Mouse (Mus musculus) gastrocnemius, postnatal 25 days (tissue): ENCODE data around the gene Gm49337. TPM values are rescaled to one million over a fixed set of nuclear protein-coding genes. Genes with fewer than 3 reads are reported as not detected.

Experiments
- DNase-seq: peaks from one replicate; pipeline ENCODE4 v3.0.0; 2022
- total RNA-seq, 2 experiments: library from RNA; stranded (reverse); gene quantifications; 1 replicate in 1 of 2; 2 replicates in 1 of 2; pipeline ENCODE4 v1.2.3; 2021

Gene Gm49337
- total RNA-seq, 2 experiments from 2014 or later: 0.29 to 0.82 TPM

DNA sequence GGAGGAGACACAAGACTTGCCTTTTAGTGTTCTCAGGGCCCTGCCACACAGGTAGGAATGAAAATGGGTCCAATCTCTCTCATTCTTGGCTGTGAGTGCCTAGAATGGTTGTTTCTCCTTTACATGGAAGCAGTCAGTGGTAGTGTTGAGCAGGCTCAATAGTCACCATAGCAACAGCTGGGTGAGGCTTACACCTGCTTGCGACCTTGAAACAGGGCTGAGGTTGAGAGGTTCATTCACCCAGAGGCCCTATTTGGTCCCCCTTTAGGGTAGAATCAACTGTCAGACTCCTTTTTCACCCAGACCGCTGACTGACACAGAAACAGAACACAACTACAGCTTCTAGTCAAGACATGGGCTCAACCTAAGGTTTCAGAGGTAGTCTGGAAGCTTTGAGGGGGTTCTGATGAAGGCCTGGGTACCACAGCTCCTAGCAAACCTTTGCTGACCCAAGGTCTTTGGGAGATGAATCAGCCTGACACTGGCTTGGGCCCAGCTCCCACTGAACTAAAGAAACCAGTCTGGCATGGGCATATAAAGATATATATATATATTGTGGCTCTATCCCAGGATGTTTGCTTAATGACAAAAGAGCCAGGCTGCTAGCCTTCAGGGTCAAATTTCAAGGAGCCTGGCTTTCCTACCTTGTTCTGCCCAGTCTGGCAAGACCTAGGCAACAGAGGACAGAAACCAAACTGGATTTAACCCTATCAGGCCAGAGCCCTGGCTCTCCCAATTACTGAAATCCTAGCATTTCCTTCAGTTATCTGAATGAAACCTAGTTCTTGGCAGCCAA, 8.2 kb upstream of the Gm49337 start:
- DNase-seq: no peak

GRCm38 (mm10) chr4:116165708-116166407, 7.3 kb upstream of the Gm49337 start:
- DNase-seq: no peak

- DNase-seq: no peak
These were observed 5.8 kb upstream of the Gm49337 start, which contains the start of gene Tspan1 for GRCm38 (mm10) chr4:116167404-116167803. TSS of gene Tspan1 (minus strand) at chr4:116167601.

DNA sequence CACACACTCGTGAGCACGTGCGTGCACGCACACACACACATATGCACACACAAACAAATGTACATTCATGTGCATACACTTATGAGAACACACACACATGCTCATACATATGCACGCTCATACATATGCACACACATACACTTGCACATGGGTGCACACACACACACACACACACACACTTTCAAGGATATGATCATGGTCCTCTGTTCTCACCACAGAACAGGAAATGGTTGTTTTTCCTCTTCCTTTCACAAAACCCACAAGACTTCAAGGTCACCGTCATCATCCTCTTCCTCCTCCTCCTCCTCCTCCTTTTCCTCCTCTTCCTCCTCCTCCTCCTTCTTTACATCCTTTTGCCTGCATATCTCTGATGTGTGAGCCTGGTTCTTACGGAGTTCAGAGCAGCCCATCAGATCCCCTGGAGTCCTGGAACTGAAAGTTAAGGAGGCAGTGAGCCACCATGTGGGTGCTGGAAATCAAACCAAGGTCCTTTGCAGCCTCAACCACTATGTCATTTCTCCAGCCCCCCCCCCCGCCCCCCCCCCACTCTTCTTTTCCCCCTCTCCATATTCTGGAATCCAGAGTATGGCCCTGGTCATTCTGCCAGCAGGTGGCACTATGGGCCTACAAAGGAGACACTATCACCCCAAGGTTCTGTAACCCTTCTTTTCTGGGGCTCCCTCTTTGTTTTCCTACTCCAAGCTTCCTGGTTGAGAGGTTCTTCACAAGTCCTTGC, 4.4 kb upstream of the Gm49337 start:
- DNase-seq: peak; percentile 40

DNA sequence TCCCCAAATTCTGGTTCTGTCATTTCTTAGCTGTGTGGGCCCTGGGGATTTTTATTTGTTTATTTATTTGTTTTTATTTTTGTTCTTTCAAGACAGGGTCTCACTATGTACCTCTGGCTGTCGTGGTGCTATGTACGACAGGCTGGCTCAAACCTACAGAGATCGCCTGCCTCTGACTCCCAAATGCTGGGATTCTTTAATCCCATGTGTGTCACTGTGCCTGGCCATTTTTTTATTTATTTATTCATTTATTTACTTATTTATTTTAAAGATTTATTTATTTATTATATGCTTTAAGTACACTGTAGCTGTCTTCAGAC, 3.9 kb upstream of the Gm49337 start:
- no peak for DNase-seq

DNA sequence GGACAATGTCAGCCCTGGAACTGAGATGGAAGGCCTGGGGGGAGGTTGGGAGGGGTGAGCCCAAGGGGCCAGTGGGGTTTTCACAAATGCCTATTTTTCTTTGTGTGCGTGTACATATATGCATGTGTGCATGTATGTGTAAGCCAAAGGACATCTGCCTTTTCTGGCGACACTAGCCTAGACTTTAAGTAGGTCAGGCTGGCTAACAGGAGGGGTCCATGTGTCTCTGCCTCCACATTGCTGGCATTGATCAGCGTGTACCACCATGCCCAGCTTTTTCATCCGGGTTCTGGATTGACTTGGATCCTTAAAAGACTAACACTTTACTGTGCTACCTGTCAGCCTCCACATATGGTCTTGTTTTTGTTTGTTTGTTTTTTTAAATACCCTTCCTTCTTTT, 568 bp downstream of the Gm49337 start:
- no peak for DNase-seq

DNA sequence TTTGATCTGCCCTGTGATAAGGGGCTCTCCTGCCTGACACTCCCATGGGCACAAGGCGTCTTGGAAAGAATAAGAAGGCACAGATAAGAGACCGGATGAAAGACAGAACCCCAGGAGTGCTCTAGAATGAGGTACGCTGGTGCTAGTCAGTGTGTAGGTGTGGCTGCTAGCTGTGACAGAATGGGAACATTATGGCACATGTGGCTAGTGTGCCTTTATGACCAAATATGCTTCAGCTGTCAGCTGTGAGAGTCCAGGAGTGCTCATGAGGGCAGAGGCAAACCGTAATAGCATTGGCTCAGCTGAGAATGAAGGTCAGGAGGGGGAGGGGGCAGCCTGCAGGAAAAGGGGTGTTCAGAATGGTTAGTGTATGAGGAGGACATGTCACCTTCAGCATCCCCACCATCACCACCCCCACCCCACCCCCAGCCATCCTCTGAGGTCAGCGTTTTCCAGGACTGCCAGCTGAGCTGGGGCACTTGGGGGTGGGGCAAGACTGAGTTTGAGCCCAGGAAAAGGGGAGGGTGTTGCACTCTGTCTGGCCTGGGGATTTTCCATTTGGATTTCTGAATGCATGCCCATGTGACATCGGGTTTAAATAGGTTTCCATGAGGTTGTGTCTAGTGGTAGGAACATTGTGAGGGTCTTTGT, 1.4 kb downstream of the Gm49337 start:
- DNase-seq: no peak

- no peak for DNase-seq
These were observed 2.0 kb downstream of the Gm49337 start for GRCm38 (mm10) chr4:116175136-116175535.

- no peak for DNase-seq
These were observed 2.7 kb downstream of the Gm49337 start for GRCm38 (mm10) chr4:116175711-116176542.

GRCm38 (mm10) chr4:116176543-116176988, 3.4 kb downstream of the Gm49337 start:
- peak; percentile 64 for DNase-seq

DNA sequence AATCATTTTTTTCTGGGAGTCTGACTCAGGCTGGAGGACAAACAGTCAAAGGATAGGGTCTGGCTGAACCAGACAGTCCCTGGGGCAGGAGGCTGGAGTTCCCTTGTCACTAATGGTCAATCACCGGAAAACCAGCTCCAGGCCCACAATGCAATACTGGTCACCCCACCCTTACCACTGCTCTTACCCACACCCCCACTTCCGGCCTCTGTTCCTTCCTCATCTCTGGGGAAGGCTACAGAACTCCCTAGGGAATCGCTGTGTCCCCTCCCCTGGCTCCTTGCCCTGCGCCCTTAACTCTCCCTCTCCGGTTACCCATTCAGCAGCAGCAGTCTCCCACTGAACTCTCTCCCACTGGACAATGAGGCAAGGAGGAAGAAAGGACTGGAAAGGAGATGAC, 4.0 kb downstream of the Gm49337 start:
- DNase-seq: peak; percentile 75

GRCm38 (mm10) chr4:116182079-116182478, 8.9 kb downstream of the Gm49337 start:
- DNase-seq: no peak

DNA sequence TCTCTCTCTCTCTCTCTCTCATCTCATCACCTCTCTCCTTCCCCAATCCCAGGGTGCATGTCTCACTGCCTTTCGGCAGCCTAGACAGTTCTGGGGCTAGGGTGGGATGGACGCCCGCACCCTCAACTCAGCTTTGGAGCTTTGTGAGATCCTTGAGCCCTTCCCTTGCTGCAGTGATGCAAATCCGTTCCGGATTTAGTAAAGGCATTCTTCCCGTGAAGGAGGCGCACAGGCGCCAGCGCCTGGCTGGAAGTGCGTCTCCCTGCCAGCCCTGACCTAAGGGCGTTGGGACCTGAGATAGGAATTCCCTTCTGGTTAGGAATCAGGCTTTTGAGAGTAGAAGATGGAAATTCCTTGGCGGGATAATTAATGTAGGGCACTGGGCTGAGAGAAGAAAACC, 9.6 kb downstream of the Gm49337 start:
- peak; percentile 31 for DNase-seq

- DNase-seq: no peak
These were observed 11.9 kb downstream of the Gm49337 start for GRCm38 (mm10) chr4:116185083-116185482.

DNA sequence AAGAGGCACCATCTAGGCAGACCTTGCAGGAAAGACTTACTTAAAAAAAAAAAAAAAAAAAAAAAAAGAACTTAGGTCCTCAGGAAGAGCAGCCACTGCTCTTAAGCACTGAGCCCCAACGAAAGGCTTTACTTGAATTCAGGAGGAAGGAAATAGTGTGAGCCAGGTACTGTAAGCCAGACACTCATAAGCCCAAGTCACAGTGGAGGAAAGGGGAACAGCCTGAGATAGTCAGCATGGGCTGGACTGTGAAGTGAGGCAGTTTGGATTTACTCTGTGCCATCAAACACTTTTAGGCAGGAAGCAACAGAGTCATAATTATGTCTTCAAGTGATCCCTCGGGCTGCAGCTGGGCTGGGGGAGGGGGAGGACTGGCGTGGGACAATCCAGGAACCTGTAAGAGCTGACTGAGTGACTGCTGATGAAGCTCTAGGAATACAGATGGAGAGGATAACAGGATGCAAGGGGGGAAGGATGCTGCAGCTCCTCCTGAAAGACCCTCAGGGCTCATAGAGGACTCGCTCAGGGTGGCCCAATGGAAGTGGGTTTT, 19.2 kb downstream of the Gm49337 start:
- DNase-seq: no peak

- DNase-seq: no peak
These were observed 20.6 kb downstream of the Gm49337 start for GRCm38 (mm10) chr4:116193583-116194383.

GRCm38 (mm10) chr4:116198422-116198821, 25.2 kb downstream of the Gm49337 start:
- no peak for DNase-seq

GRCm38 (mm10) chr4:116204422-116204821, 31.2 kb downstream of the Gm49337 start:
- no peak for DNase-seq

GRCm38 (mm10) chr4:116206531-116206930, 33.3 kb downstream of the Gm49337 start:
- DNase-seq: no peak

DNA sequence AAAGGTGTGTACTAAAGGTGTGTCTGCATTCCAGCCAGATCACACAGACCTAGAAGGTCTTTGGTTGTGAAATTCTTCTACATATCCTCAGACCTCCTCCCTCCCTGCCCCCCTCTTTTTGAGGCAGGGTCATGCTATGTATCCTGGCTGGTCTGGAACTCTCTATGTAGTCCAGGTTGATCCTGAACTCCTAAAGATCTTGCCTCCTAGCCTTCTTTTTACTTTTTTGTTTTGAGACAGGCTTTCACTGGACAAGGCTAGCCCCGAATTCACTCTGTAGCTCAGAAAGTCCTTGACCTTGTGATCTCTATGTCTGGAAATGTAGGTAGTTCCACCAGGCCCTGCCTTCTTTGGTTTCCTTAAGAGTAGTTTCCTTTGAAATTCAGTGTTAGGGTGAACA, 35.7 kb downstream of the Gm49337 start:
- DNase-seq: no peak
